Mouse (Mus musculus): Measurements from ENCODE around the gene Efna1. TPM values are rescaled to one million over a fixed set of nuclear protein-coding genes. Genes with fewer than 3 reads are reported as not detected.

Gene Efna1
- total and polyA plus RNA-seq, 3 experiments: not detected

DNA sequence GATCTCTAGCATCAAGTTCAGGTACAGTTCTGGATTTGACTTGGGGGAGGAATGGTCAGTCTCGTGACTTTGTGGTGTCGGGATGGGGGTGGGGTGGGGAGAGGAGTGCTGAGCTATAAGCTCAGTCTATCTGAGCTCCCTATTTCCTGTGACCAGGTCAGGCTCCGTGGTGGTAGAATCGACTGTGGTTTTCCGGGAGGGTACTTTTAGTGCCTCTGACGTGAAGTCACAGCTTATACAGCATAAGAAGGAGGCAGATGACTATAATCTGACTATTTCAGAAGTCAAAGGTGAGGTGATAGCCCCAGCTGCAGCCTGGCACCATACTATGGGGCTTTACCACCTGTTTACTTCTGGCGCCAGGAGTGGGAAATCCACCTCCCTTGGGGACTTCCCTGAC lies 49.6 kb downstream of the Efna1 start:
- no peak overlapping the region for H3K9ac ChIP-seq (ENCODE audit: control insufficient read depth, low read depth, low read length, poor library complexity, severe bottlenecking)
- no peak for DNase-seq (ENCODE audit: low read depth, low spot score)
- H3K79me2 ChIP-seq (ENCODE audit: control insufficient read depth, insufficient read depth, low read length, poor library complexity): no peaks in the 10 kb centered on the region
- no peaks in the 10 kb centered on the region for H3K27me3 ChIP-seq (ENCODE audit: control insufficient read depth in 1 of 2, insufficient read depth in 2 of 2, low read length in 2 of 2)
- TF ChIP-seq POLR2A (IDR thresholded peaks at IDR 0.05; ENCODE audit: control insufficient read depth in 1 of 2, insufficient read depth in 1 of 2, low read depth in 1 of 2, low read length in 2 of 2, poor library complexity in 1 of 2) (no peak), TAL1 (IDR thresholded peaks at IDR 0.05; ENCODE audit: low read length) (no peak), GATA1 (IDR thresholded peaks at IDR 0.05; ENCODE audit: low read depth, low read length) (no peak), USF2 (IDR thresholded peaks at IDR 0.05; ENCODE audit: borderline replicate concordance in 1 of 2, insufficient read depth in 1 of 2, low read depth in 1 of 2, low read length in 2 of 2) (no peak), ELF1 (IDR thresholded peaks at IDR 0.05; ENCODE audit: low read depth, low read length) (no peak), CHD2 (IDR thresholded peaks at IDR 0.05; ENCODE audit: low read length) (no peak), SIN3A (IDR thresholded peaks at IDR 0.05; ENCODE audit: low read length) (no peak)
- H3K4me3 ChIP-seq (ENCODE audit: control insufficient read depth in 1 of 2, insufficient read depth in 1 of 2, low read depth in 2 of 2, low read length in 2 of 2): no peak overlapping the region
- peaks cover 0 to 14% of the 10 kb centered on the region in 2 experiments; a peak in 2 of 4 replicates for H3K36me3 ChIP-seq (ENCODE audit: control insufficient read depth in 1 of 2, insufficient read depth in 2 of 2, low read length in 2 of 2)
- H3K4me1 ChIP-seq (ENCODE audit: control insufficient read depth in 1 of 2, insufficient read depth in 2 of 2, low read length in 2 of 2): peaks cover 7 to 26% of the 10 kb centered on the region in 2 experiments
- no peaks in the 10 kb centered on the region for H3K9me3 ChIP-seq (replicated peaks; ENCODE audit: insufficient read depth, low read length)
- H3K27ac ChIP-seq (ENCODE audit: control insufficient read depth, low read depth, low read length): no peak overlapping the region

DNA sequence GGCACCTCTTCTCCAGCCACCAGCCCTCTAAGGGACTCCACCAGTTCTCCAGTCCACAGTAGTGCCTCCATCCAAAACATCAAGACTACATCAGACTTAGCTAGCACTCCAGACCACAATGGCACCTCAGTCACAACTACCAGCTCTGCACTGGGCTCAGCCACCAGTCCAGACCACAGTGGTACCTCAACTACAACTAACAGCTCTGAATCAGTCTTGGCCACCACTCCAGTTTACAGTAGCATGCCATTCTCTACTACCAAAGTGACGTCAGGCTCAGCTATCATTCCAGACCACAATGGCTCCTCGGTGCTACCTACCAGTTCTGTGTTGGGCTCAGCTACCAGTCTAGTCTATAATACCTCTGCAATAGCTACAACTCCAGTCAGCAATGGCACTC lies 50.4 kb downstream of the Efna1 start:
- Histone ChIP-seq H3K27ac (ENCODE audit: control insufficient read depth, low read depth, low read length) (no peak overlapping the region), H3K36me3 (ENCODE audit: control insufficient read depth in 1 of 2, insufficient read depth in 2 of 2, low read length in 2 of 2) (peaks cover 0 to 14% of the 10 kb centered on the region in 2 experiments; a peak in 2 of 4 replicates), H3K79me2 (ENCODE audit: control insufficient read depth, insufficient read depth, low read length, poor library complexity) (no peaks in the 10 kb centered on the region), H3K9ac (ENCODE audit: control insufficient read depth, low read depth, low read length, poor library complexity, severe bottlenecking) (no peak overlapping the region), H3K4me1 (ENCODE audit: control insufficient read depth in 1 of 2, insufficient read depth in 2 of 2, low read length in 2 of 2) (peaks cover 7 to 26% of the 10 kb centered on the region in 2 experiments), H3K9me3 (replicated peaks; ENCODE audit: insufficient read depth, low read length) (no peaks in the 10 kb centered on the region), H3K4me3 (ENCODE audit: control insufficient read depth in 1 of 2, insufficient read depth in 1 of 2, low read depth in 2 of 2, low read length in 2 of 2) (no peak overlapping the region), H3K27me3 (ENCODE audit: control insufficient read depth in 1 of 2, insufficient read depth in 2 of 2, low read length in 2 of 2) (no peaks in the 10 kb centered on the region)
- TF ChIP-seq MEF2A (IDR thresholded peaks at IDR 0.05; ENCODE audit: extremely low read depth, insufficient replicate concordance, low read depth, low read length, poor library complexity, severe bottlenecking): no peak
- no peak for TF ChIP-seq MAZ (IDR thresholded peaks at IDR 0.05; ENCODE audit: low read depth, low read length)
- no peak for TF ChIP-seq CTCF (IDR thresholded peaks at IDR 0.05 in 2 of 3, conservative IDR thresholded peaks at IDR 0.05 in 1 of 3; ENCODE audit: control insufficient read depth in 1 of 3, insufficient read depth in 1 of 3, low read depth in 2 of 3, low read length in 3 of 3, poor library complexity in 1 of 3, severe bottlenecking in 1 of 3)
- TF ChIP-seq EP300 (IDR thresholded peaks at IDR 0.05; ENCODE audit: low read depth in 1 of 2, low read length in 2 of 2): no peak
- no peak for DNase-seq (ENCODE audit: low read depth, low spot score)

DNA sequence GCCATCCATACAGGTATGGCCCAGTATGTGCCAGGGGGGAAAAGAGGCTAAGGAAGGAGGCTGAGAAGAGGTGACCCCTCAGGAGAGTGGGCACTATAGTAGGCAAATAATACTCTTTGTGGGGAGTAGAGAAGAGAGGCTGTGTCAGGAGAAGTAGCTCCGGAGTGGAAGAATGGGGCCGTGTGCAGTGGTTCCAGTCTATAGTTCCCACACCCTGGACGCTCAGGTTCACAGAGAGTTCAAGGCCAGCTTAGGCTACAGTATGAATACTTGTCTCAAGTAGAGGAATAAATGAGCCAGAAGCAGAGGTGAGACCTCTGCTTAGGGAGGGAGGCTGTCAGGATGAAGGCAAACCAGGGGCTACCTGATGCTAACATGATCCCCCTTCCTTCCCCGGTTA lies 51.7 kb downstream of the Efna1 start:
- H3K4me1 ChIP-seq (ENCODE audit: control insufficient read depth in 1 of 2, insufficient read depth in 2 of 2, low read length in 2 of 2): peaks cover 7 to 23% of the 10 kb centered on the region in 2 experiments
- H3K36me3 ChIP-seq (ENCODE audit: control insufficient read depth in 1 of 2, insufficient read depth in 2 of 2, low read length in 2 of 2): peaks cover 0 to 14% of the 10 kb centered on the region in 2 experiments; a peak in 2 of 4 replicates
- H3K27me3 ChIP-seq (ENCODE audit: control insufficient read depth in 1 of 2, insufficient read depth in 2 of 2, low read length in 2 of 2): no peaks in the 10 kb centered on the region
- no peak for DNase-seq (ENCODE audit: low read depth, low spot score)
- no peaks in the 10 kb centered on the region for H3K9me3 ChIP-seq (replicated peaks; ENCODE audit: insufficient read depth, low read length)
- no peaks in the 10 kb centered on the region for H3K79me2 ChIP-seq (ENCODE audit: control insufficient read depth, insufficient read depth, low read length, poor library complexity)
- no peak overlapping the region for H3K4me3 ChIP-seq (ENCODE audit: control insufficient read depth in 1 of 2, insufficient read depth in 1 of 2, low read depth in 2 of 2, low read length in 2 of 2)
- TF ChIP-seq USF1 (IDR thresholded peaks at IDR 0.05; ENCODE audit: low read depth, low read length) (no peak), ETS1 (IDR thresholded peaks at IDR 0.05; ENCODE audit: low read depth, low read length) (no peak), POLR2AphosphoS2 (IDR thresholded peaks at IDR 0.05; ENCODE audit: low read length) (no peak), TCF12 (IDR thresholded peaks at IDR 0.05; ENCODE audit: low read depth, low read length) (no peak), TBP (IDR thresholded peaks at IDR 0.05; ENCODE audit: low read depth, low read length) (no peak), UBTF (IDR thresholded peaks at IDR 0.05; ENCODE audit: borderline replicate concordance, insufficient read depth, low read depth, low read length) (no peak), USF2 (IDR thresholded peaks at IDR 0.05; ENCODE audit: borderline replicate concordance in 1 of 2, insufficient read depth in 1 of 2, low read depth in 1 of 2, low read length in 2 of 2) (no peak), RAD21 (IDR thresholded peaks at IDR 0.05; ENCODE audit: low read depth, low read length) (no peak), ZKSCAN1 (IDR thresholded peaks at IDR 0.05; ENCODE audit: low read depth, low read length) (no peak), POLR2A (IDR thresholded peaks at IDR 0.05; ENCODE audit: control insufficient read depth in 1 of 2, insufficient read depth in 1 of 2, low read depth in 1 of 2, low read length in 2 of 2, poor library complexity in 1 of 2) (no peak), ZNF384 (IDR thresholded peaks at IDR 0.05; ENCODE audit: low read depth, low read length) (no peak), GATA1 (IDR thresholded peaks at IDR 0.05; ENCODE audit: low read depth, low read length) (no peak), MAX (IDR thresholded peaks at IDR 0.05; ENCODE audit: low read length) (no peak), ZMIZ1 (IDR thresholded peaks at IDR 0.05; ENCODE audit: low read depth, low read length) (no peak)
- H3K27ac ChIP-seq (ENCODE audit: control insufficient read depth, low read depth, low read length): no peak overlapping the region
- no peak overlapping the region for H3K9ac ChIP-seq (ENCODE audit: control insufficient read depth, low read depth, low read length, poor library complexity, severe bottlenecking)

Data from MEL (cell line).